Mouse (Mus musculus) erythroblast, embryonic 14.5 days (primary cell): ENCODE measurements around the gene Map3k1. TPM values are rescaled to one million over a fixed set of nuclear protein-coding genes. Genes with fewer than 3 reads are reported as not detected.

ENCODE experiments used
- H3K27me3 ChIP-seq: 2 replicates; pipeline ENCODE4 v1.6.1; 2012; ENCODE audit warnings: inconsistent platforms; ENCODE audit not compliant: control insufficient read depth
- H3K36me3 ChIP-seq: 2 replicates; pipeline ENCODE4 v1.6.1; 2012; ENCODE audit warnings: mild to moderate bottlenecking, inconsistent platforms; ENCODE audit not compliant: control insufficient read depth
- H3K4me1 ChIP-seq: 2 replicates; pipeline ENCODE4 v1.6.1; 2012; ENCODE audit warnings: inconsistent platforms; ENCODE audit not compliant: control insufficient read depth
- H3K4me3 ChIP-seq: replicated peaks from 2 replicates; pipeline ENCODE3; 2012; ENCODE audit warnings: moderate library complexity, mild to moderate bottlenecking, inconsistent platforms
- H3K9me3 ChIP-seq: 2 replicates; pipeline ENCODE4 v1.6.1; 2012; ENCODE audit warnings: low read length, inconsistent platforms, mixed read lengths; ENCODE audit not compliant: control insufficient read depth
- GATA1 ChIP-seq: IDR thresholded peaks from 2 replicates; pipeline ENCODE4 v1.6.1; 2012; ENCODE audit warnings: low read length, inconsistent platforms, mixed read lengths
- TAL1 ChIP-seq: IDR thresholded peaks from 3 replicates; pipeline ENCODE4 v1.6.1; 2012; ENCODE audit warnings: low read length, inconsistent platforms, mixed read lengths
- polyA plus RNA-seq: library from polyadenylated mRNA; stranded (reverse); fragments of >175 nt; gene quantifications from 2 replicates; pipeline ENCODE4 v1.2.3, GENCODE M21; 2012

Map3k1 gene
- polyA plus RNA-seq, 1 experiment = 2.1 TPM

GRCm38 (mm10) chr13:111805738-111806722 lies 2.8 kb downstream of the Map3k1 start:
- Histone ChIP-seq H3K9me3 (no peaks in the 10 kb centered on the region), H3K4me3 (peak overlapping the region; percentile 94), H3K27me3 (peaks cover 27% of the 10 kb centered on the region), H3K36me3 (peaks cover 24% of the 10 kb centered on the region), H3K4me1 (peaks cover 66% of the 10 kb centered on the region)
- TF ChIP-seq GATA1 (no peak), TAL1 (no peak)

- peaks cover 68% of the 10 kb centered on the region for H3K4me1 ChIP-seq
- H3K4me3 ChIP-seq = no peak overlapping the region
- H3K36me3 ChIP-seq = peaks cover 24% of the 10 kb centered on the region
- H3K9me3 ChIP-seq = no peaks in the 10 kb centered on the region
- TF ChIP-seq GATA1 = no peak
- peaks cover 18% of the 10 kb centered on the region for H3K27me3 ChIP-seq
Observed at GRCm38 (mm10) chr13:111804951-111805673, 3.7 kb downstream of the Map3k1 start.

DNA sequence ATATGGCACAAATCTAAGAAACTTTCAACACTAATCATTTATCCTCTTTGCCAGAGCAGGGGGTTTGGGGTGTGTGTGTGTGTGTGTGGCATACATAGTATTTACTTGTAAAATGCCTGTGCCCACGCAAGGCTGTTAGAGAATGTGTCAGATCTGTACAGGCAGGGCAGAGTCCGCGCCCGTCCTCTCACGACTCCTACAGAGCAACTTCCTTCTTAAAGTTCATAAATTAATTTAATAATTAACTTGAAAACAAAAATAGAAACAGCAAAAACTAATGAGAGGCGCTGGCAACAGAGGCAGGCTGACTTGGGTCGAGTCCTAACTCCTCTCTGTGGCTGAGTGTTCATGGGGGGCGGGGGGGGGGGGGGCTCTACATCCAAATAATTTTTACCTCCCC lies 4.6 kb downstream of the Map3k1 start:
- Histone ChIP-seq H3K36me3 (peaks cover 24% of the 10 kb centered on the region), H3K9me3 (no peaks in the 10 kb centered on the region), H3K4me3 (no peak overlapping the region), H3K4me1 (peaks cover 59% of the 10 kb centered on the region), H3K27me3 (peaks cover 9% of the 10 kb centered on the region)
- TF ChIP-seq GATA1 (no peak), TAL1 (no peak)

GRCm38 (mm10) chr13:111803506-111803905 lies 5.3 kb downstream of the Map3k1 start:
- peaks cover 28% of the 10 kb centered on the region for H3K36me3 ChIP-seq
- peaks cover 65% of the 10 kb centered on the region for H3K4me1 ChIP-seq
- peaks cover 7% of the 10 kb centered on the region for H3K27me3 ChIP-seq
- TF ChIP-seq TAL1 (no peak), GATA1 (no peak)
- no peak overlapping the region for H3K4me3 ChIP-seq
- no peaks in the 10 kb centered on the region for H3K9me3 ChIP-seq

DNA sequence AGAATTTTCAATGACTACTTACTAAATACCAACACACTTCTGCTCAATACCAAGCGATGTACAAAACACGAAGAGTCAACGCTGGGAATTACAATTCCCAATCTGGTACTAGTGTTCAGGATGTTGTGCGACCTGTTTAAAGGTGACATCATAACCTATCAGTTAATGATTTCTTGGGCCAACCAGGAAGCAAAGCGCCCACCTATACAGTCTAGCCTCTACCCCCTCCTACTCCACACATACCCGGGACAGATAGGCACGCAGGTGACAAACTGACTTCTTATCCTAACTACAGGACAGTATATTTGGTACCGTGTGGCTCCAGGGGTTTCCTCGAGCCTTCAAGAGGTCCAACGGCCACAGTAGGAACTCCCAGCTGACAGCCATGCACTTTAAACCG lies 5.9 kb downstream of the Map3k1 start:
- H3K27me3 ChIP-seq = peaks cover 7% of the 10 kb centered on the region
- peaks cover 70% of the 10 kb centered on the region for H3K4me1 ChIP-seq
- H3K36me3 ChIP-seq = peaks cover 32% of the 10 kb centered on the region
- H3K4me3 ChIP-seq = no peak overlapping the region
- H3K9me3 ChIP-seq = no peaks in the 10 kb centered on the region
- TF ChIP-seq TAL1 (no peak), GATA1 (no peak)

DNA sequence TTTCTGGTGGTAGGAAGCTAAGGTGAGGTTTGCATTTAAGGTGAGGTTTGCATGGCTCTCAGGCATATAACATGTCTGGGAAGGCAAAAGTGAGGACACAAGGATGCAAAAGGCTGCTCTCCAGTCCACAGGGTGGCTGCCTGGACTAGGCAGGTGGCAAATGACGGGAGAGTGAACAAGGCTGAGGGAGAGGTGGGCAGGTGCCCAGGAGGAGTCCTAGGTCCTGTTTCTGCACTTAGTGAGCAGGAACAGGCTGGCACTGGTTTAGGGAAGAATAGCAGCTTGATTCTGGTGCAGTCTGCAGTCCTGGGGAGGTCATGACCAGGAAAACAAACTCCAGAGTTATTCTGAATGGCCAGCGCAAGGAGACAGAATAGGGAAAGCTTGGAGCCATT lies 6.5 kb downstream of the Map3k1 start:
- no peaks in the 10 kb centered on the region for H3K9me3 ChIP-seq
- H3K36me3 ChIP-seq = peaks cover 32% of the 10 kb centered on the region
- H3K27me3 ChIP-seq = peaks cover 3% of the 10 kb centered on the region; the same call in 1 of the 2 replicates
- peaks cover 74% of the 10 kb centered on the region for H3K4me1 ChIP-seq
- TF ChIP-seq GATA1 = no peak
- TF ChIP-seq TAL1 = no peak
- no peak overlapping the region for H3K4me3 ChIP-seq

GRCm38 (mm10) chr13:111801662-111802270 lies 7.0 kb downstream of the Map3k1 start:
- H3K4me1 ChIP-seq = peaks cover 74% of the 10 kb centered on the region
- no peak overlapping the region for H3K4me3 ChIP-seq
- TF ChIP-seq GATA1 (no peak), TAL1 (no peak)
- H3K9me3 ChIP-seq = no peaks in the 10 kb centered on the region
- peaks cover 32% of the 10 kb centered on the region for H3K36me3 ChIP-seq
- no peaks in the 10 kb centered on the region for H3K27me3 ChIP-seq

GRCm38 (mm10) chr13:111800866-111801265 lies 7.9 kb downstream of the Map3k1 start:
- H3K4me3 ChIP-seq = no peak overlapping the region
- peaks cover 76% of the 10 kb centered on the region for H3K4me1 ChIP-seq
- TF ChIP-seq GATA1 = no peak
- TF ChIP-seq TAL1 = no peak
- no peaks in the 10 kb centered on the region for H3K27me3 ChIP-seq
- no peaks in the 10 kb centered on the region for H3K9me3 ChIP-seq
- peaks cover 40% of the 10 kb centered on the region for H3K36me3 ChIP-seq

GRCm38 (mm10) chr13:111798044-111798443 lies 10.7 kb downstream of the Map3k1 start:
- no peaks in the 10 kb centered on the region for H3K27me3 ChIP-seq
- H3K4me1 ChIP-seq = peaks cover 55% of the 10 kb centered on the region
- H3K4me3 ChIP-seq = no peak overlapping the region
- H3K36me3 ChIP-seq = peaks cover 44% of the 10 kb centered on the region
- TF ChIP-seq GATA1 = no peak
- TF ChIP-seq TAL1 = no peak
- no peaks in the 10 kb centered on the region for H3K9me3 ChIP-seq
